Mouse (Mus musculus) forebrain, postnatal 0 days (tissue): ENCODE data around the gene Rtn2. TPM values are rescaled to one million over a fixed set of nuclear protein-coding genes. Genes with fewer than 3 reads are reported as not detected.

Source experiments
- ATAC-seq: fragments of 200-750 bp; cut with Nextera tagmentation; 2 replicates; pipeline ENCODE4 v1.8.0; 2017; ENCODE audit warnings: mild to moderate bottlenecking, moderate library complexity
- DNase-seq: peaks from one replicate; pipeline ENCODE4 v3.0.0-alpha.2; 2015
- H3K27ac ChIP-seq: fragments of 300-500 bp; sonication (generic); 2 replicates; pipeline ENCODE4 v1.5.1; 2014; ENCODE audit warnings: low read depth, mild to moderate bottlenecking, antibody characterized with exemption, low read length, moderate library complexity, mixed read lengths
- H3K27me3 ChIP-seq: fragments of 300-500 bp; sonication (generic); 2 replicates; pipeline ENCODE4 v1.6.1; 2014; ENCODE audit warnings: mild to moderate bottlenecking, low read length, mixed read lengths; ENCODE audit not compliant: insufficient read depth
- H3K36me3 ChIP-seq: fragments of 300-500 bp; sonication (generic); 2 replicates; pipeline ENCODE4 v1.6.1; 2014; ENCODE audit warnings: mild to moderate bottlenecking, moderate library complexity; ENCODE audit not compliant: insufficient read depth
- H3K4me1 ChIP-seq: fragments of 300-500 bp; sonication (generic); 2 replicates; pipeline ENCODE4 v1.6.1; 2014; ENCODE audit warnings: antibody characterized with exemption; ENCODE audit not compliant: insufficient read depth
- H3K4me2 ChIP-seq: fragments of 300-500 bp; sonication (generic); 2 replicates; pipeline ENCODE4 v1.6.1; 2014; ENCODE audit warnings: low read depth, mild to moderate bottlenecking, moderate library complexity
- H3K4me3 ChIP-seq: fragments of 300-500 bp; sonication (generic); 2 replicates; pipeline ENCODE4 v1.5.1; 2014; ENCODE audit warnings: low read depth, low read length, mixed read lengths
- H3K9ac ChIP-seq: fragments of 300-500 bp; sonication (generic); 2 replicates; pipeline ENCODE4 v1.6.1; 2014; ENCODE audit warnings: mild to moderate bottlenecking
- H3K9me3 ChIP-seq: fragments of 300-500 bp; sonication (generic); 2 replicates; pipeline ENCODE4 v1.6.1; 2016; ENCODE audit warnings: low read length
- CTCF ChIP-seq: sonication (generic); IDR thresholded peaks from 2 replicates; pipeline ENCODE4 v1.5.1; 2016; ENCODE audit warnings: antibody characterized with exemption, control low read depth, low read depth
- WGBS: fragments of 180-500 bp; shearing (Covaris S2); extraction: QIAGEN DNeasy Blood & Tissue Kit; methylation state at CpG from one replicate; pipeline ENCODE4 v1.1.7; 2014; 5-methylcytosine and 5-hydroxymethylcytosine counted together
- polyA plus RNA-seq: library from polyadenylated mRNA; unstranded; fragments of >200 nt; fragmentation: Nextera tagmentation; extraction: Ambion mirVana; gene quantifications from 2 replicates; pipeline ENCODE4 v1.2.1, GENCODE M21; 2015
- total RNA-seq: library from RNA; depleted of rRNA; stranded (reverse); fragments of >200 nt; gene quantifications from 2 replicates; pipeline ENCODE4 v1.2.3, GENCODE M21; 2014; rRNA removed

Rtn2 gene
- total and polyA plus RNA-seq, 2 experiments from 2014 or later: 126 to 154 TPM

GRCm38 (mm10) chr7:19342481-19343027 is 60.1 kb downstream of the Rtn2 start:
- Histone ChIP-seq H3K9me3 (no peaks in the 10 kb centered on the region), H3K4me3 (peak overlapping the region; percentile 41), H3K36me3 (no peaks in the 10 kb centered on the region), H3K9ac (peak overlapping the region; percentile 41), H3K4me2 (peak overlapping the region; percentile 94), H3K4me1 (peaks cover 19% of the 10 kb centered on the region), H3K27ac (no peak overlapping the region), H3K27me3 (no peaks in the 10 kb centered on the region)
- under 1% methylated on average over 27 of the region's 27 CpGs for WGBS
- TF ChIP-seq CTCF: peak; percentile 98
- peak; percentile 32 for ATAC-seq
- DNase-seq: peak; percentile 92

- no peaks in the 10 kb centered on the region for H3K9me3 ChIP-seq
- ATAC-seq (no peak), DNase-seq (peak; percentile 84)
- H3K4me1 ChIP-seq: peaks cover 19% of the 10 kb centered on the region
- under 1% methylated on average over 11 of the region's 11 CpGs for WGBS
- TF ChIP-seq CTCF: peak; percentile 86
- no peak overlapping the region for H3K27ac ChIP-seq
- H3K4me2 ChIP-seq: peak overlapping the region; percentile 94; the same call in 1 of the 2 replicates
- H3K27me3 ChIP-seq: no peaks in the 10 kb centered on the region
- H3K4me3 ChIP-seq: no peak overlapping the region
- peaks cover 7% of the 10 kb centered on the region; the same call in 1 of the 2 replicates for H3K36me3 ChIP-seq
- no peak overlapping the region for H3K9ac ChIP-seq
These were observed 60.9 kb downstream of the Rtn2 start for GRCm38 (mm10) chr7:19343210-19343808.

- Histone ChIP-seq H3K9ac (peak within 1 kb of the TSS; percentile 79), H3K36me3 (peaks cover 16% of the 10 kb centered on the region), H3K27me3 (no peaks in the 10 kb centered on the region), H3K27ac (peak within 1 kb of the TSS; percentile 89), H3K4me2 (peak within 1 kb of the TSS; percentile 81), H3K4me1 (peaks cover 19% of the 10 kb centered on the region), H3K4me3 (peak within 1 kb of the TSS; percentile 73), H3K9me3 (no peaks in the 10 kb centered on the region)
- ATAC-seq (no peak; the same call in 1 of the 2 replicates), DNase-seq (no peak)
- TF ChIP-seq CTCF: no peak
- 27% methylated on average over 12 of the region's 12 CpGs for WGBS
These were observed 61.9 kb downstream of the Rtn2 start, which contains the start of gene Ercc1 for GRCm38 (mm10) chr7:19344237-19344847. Ercc1 (plus strand) TSS chr7:19344778.

DNA sequence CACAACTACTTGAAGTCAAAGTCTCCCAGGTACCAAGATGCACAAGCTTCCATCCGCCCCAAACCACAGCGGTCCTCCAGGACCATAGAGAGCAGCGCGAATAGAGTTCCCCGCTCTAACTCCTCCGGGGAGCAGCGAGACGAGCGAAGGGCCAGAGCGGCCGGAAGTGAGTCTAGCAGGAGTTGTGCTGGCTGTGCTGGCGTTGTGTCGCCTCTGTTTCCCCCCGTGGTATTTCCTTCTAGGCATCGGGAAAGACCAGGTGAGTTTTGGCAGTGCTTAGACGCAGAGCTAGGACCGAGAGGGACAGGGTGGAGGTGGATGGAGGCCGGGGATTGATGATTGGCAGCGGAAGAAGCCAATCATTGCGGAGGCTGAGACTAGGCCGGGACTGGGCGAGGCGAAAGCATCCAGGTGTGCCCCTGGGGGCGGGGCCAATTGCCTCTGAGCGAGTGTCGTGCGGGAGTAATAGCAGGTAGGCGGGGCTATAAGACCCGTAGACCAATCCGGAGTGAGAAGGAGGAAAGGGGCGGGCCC is 62.6 kb downstream of the Rtn2 start:
- ATAC-seq (peak; percentile 95), DNase-seq (peak; percentile 96)
- Histone ChIP-seq H3K4me3 (peak overlapping the region; percentile 73), H3K27me3 (no peaks in the 10 kb centered on the region), H3K9ac (peak overlapping the region; percentile 79), H3K9me3 (no peaks in the 10 kb centered on the region), H3K36me3 (peaks cover 19% of the 10 kb centered on the region), H3K4me2 (peak overlapping the region; percentile 81), H3K4me1 (peaks cover 19% of the 10 kb centered on the region), H3K27ac (peak overlapping the region; percentile 89)
- no peak for TF ChIP-seq CTCF
- 2% methylated on average over 31 of the region's 31 CpGs for WGBS

Other genes starting within 250 kb of the Rtn2 start
- 0.19 and 0.23 TPM in 2 replicates for gene Rsph6a, start 227.9 kb upstream of the Rtn2 start, total RNA-seq
- 0.09 and 0.23 TPM in 2 replicates for gene Rsph6a, start 227.9 kb upstream of the Rtn2 start, polyA plus RNA-seq
- gene Dmwd, start 206.4 kb upstream of the Rtn2 start, total RNA-seq: 96.5 and 122 TPM in 2 replicates
- gene Dmwd, start 206.4 kb upstream of the Rtn2 start, polyA plus RNA-seq: 43.6 and 43.8 TPM in 2 replicates
- 16.2 and 20.8 TPM in 2 replicates for gene Dmpk, start 198.8 kb upstream of the Rtn2 start, total RNA-seq
- 2.2 and 3.0 TPM in 2 replicates for gene Dmpk, start 198.8 kb upstream of the Rtn2 start, polyA plus RNA-seq
- gene Six5, start 188.0 kb upstream of the Rtn2 start, total RNA-seq: 3.0 and 4.1 TPM in 2 replicates
- 0.97 and 1.0 TPM in 2 replicates for gene Six5, start 188.0 kb upstream of the Rtn2 start, polyA plus RNA-seq
- gene Gm4969, start 164.3 kb upstream of the Rtn2 start, total RNA-seq: 5.3 and 8.9 TPM in 2 replicates
- gene Gm4969, start 164.3 kb upstream of the Rtn2 start, polyA plus RNA-seq: 8.3 and 10.6 TPM in 2 replicates
- 19.8 and 22.8 TPM in 2 replicates for gene Fbxo46, start 162.8 kb upstream of the Rtn2 start, total RNA-seq
- 8.4 and 11.9 TPM in 2 replicates for gene Fbxo46, start 162.8 kb upstream of the Rtn2 start, polyA plus RNA-seq
- 12.3 and 14.4 TPM in 2 replicates for gene Qpctl, start 133.3 kb upstream of the Rtn2 start, total RNA-seq
- gene Qpctl, start 133.3 kb upstream of the Rtn2 start, polyA plus RNA-seq: 19.8 and 23.3 TPM in 2 replicates
- gene Snrpd2, start 132.9 kb upstream of the Rtn2 start, total RNA-seq: 50.0 and 88.1 TPM in 2 replicates
- 124 and 172 TPM in 2 replicates for gene Snrpd2, start 132.9 kb upstream of the Rtn2 start, polyA plus RNA-seq
- 16.9 and 20.2 TPM in 2 replicates for gene Gipr, start 116.5 kb upstream of the Rtn2 start, total RNA-seq
- 5.3 and 8.0 TPM in 2 replicates for gene Gipr, start 116.5 kb upstream of the Rtn2 start, polyA plus RNA-seq
- gene Eml2, start 106.2 kb upstream of the Rtn2 start, total RNA-seq: 63.6 and 64.8 TPM in 2 replicates
- gene Eml2, start 106.2 kb upstream of the Rtn2 start, polyA plus RNA-seq: 7.9 and 9.9 TPM in 2 replicates
- gene Gpr4, start 70.1 kb upstream of the Rtn2 start, total RNA-seq: 2.2 and 2.5 TPM in 2 replicates
- 5.9 and 6.0 TPM in 2 replicates for gene Gpr4, start 70.1 kb upstream of the Rtn2 start, polyA plus RNA-seq
- gene Opa3, start 54.3 kb upstream of the Rtn2 start, total RNA-seq: 32.2 and 34.4 TPM in 2 replicates
- 35.1 and 35.8 TPM in 2 replicates for gene Opa3, start 54.3 kb upstream of the Rtn2 start, polyA plus RNA-seq
- gene Vasp, start 10.8 kb upstream of the Rtn2 start, total RNA-seq: 40.6 and 45.9 TPM in 2 replicates
- gene Vasp, start 10.8 kb upstream of the Rtn2 start, polyA plus RNA-seq: 30.0 and 30.6 TPM in 2 replicates
- 2.3 and 3.2 TPM in 2 replicates for gene Ppm1n, start 2.6 kb upstream of the Rtn2 start, total RNA-seq
- 0.69 and 1.1 TPM in 2 replicates for gene Ppm1n, start 2.6 kb upstream of the Rtn2 start, polyA plus RNA-seq
- gene Fosb, start 27.4 kb downstream of the Rtn2 start, total RNA-seq: 1.6 and 5.1 TPM in 2 replicates
- 0.28 and 0.36 TPM in 2 replicates for gene Fosb, start 27.4 kb downstream of the Rtn2 start, polyA plus RNA-seq
- 56.6 and 73.6 TPM in 2 replicates for gene Ercc1, start 62.2 kb downstream of the Rtn2 start, total RNA-seq
- gene Ercc1, start 62.2 kb downstream of the Rtn2 start, polyA plus RNA-seq: 80.5 and 81.0 TPM in 2 replicates
- 12.1 and 15.5 TPM in 2 replicates for gene Cd3eap, start 76.9 kb downstream of the Rtn2 start, total RNA-seq
- 19.4 and 21.6 TPM in 2 replicates for gene Cd3eap, start 76.9 kb downstream of the Rtn2 start, polyA plus RNA-seq
- 0.76 and 1.2 TPM in 2 replicates for gene Ppp1r13l, start 77.1 kb downstream of the Rtn2 start, total RNA-seq
- 2.0 and 2.1 TPM in 2 replicates for gene Ppp1r13l, start 77.1 kb downstream of the Rtn2 start, polyA plus RNA-seq
- 47.7 and 58.2 TPM in 2 replicates for gene Ercc2, start 99.4 kb downstream of the Rtn2 start, total RNA-seq
- gene Ercc2, start 99.4 kb downstream of the Rtn2 start, polyA plus RNA-seq: 17.9 and 21.8 TPM in 2 replicates
- gene Klc3, start 121.5 kb downstream of the Rtn2 start, total RNA-seq: 2.2 and 3.0 TPM in 2 replicates
- gene Klc3, start 121.5 kb downstream of the Rtn2 start, polyA plus RNA-seq: 2.1 and 2.9 TPM in 2 replicates
- gene Ckm, start 122.2 kb downstream of the Rtn2 start, total RNA-seq: 0.48 and 4.2 TPM in 2 replicates
- gene Ckm, start 122.2 kb downstream of the Rtn2 start, polyA plus RNA-seq: not detected in 2 replicates
- gene Mark4, start 176.2 kb downstream of the Rtn2 start, total RNA-seq: 46.7 and 47.1 TPM in 2 replicates
- 16.1 and 21.0 TPM in 2 replicates for gene Mark4, start 176.2 kb downstream of the Rtn2 start, polyA plus RNA-seq
- 0.14 and 0.23 TPM in 2 replicates for gene Exoc3l2, start 180.7 kb downstream of the Rtn2 start, total RNA-seq
- 0.36 and 0.38 TPM in 2 replicates for gene Exoc3l2, start 180.7 kb downstream of the Rtn2 start, polyA plus RNA-seq
- gene Bloc1s3, start 225.7 kb downstream of the Rtn2 start, total RNA-seq: 17.3 and 17.8 TPM in 2 replicates
- gene Bloc1s3, start 225.7 kb downstream of the Rtn2 start, polyA plus RNA-seq: 4.5 and 5.1 TPM in 2 replicates
- 28.5 and 28.8 TPM in 2 replicates for gene Trappc6a, start 225.8 kb downstream of the Rtn2 start, total RNA-seq
- gene Trappc6a, start 225.8 kb downstream of the Rtn2 start, polyA plus RNA-seq: 38.7 and 38.8 TPM in 2 replicates
- 2.0 and 3.4 TPM in 2 replicates for gene Nkpd1, start 235.2 kb downstream of the Rtn2 start, total RNA-seq
- 1.1 and 2.3 TPM in 2 replicates for gene Nkpd1, start 235.2 kb downstream of the Rtn2 start, polyA plus RNA-seq